In the genomic region with DNA sequence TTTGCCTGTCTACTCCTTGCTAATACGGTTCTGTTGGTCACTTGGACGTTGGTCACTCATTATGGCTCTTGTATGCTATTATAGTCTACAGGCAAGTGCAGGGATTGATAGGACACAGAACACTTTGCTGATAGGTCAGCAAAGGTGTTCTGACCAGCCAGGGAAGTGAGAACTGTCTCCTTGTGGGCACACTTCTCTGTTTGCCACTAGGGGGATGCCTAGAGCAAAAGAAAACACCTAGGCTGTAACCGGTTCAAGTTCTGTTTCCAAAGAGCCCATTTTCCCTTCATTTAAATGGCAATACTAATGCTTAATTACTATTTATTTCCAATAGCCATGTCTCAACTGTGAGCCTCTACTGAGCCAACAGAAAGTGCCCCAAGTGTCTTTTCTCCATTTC, we compare ENCODE assay signal across 11 mouse cellular contexts. TPM values are rescaled to one million over a fixed set of nuclear protein-coding genes. Genes with fewer than 3 reads are reported as not detected.
DNase-seq lines count a peak whose midpoint lies in the region; ATAC-seq and TF ChIP-seq lines count a peak whose summit lies in the region.
"Had no signal": no experiment of that assay in that cellular context is flagged by ENCODE, and none has a peak within 500 bp of the region (broad histone marks: within the 10 kb centered on the region; RNA-seq: fewer than 3 reads in every experiment).

No protein-coding gene starts in this region.

- 52% methylated on average over 3 of the region's 3 CpGs for WGBS in kidney, embryonic 16.5 days
- 56% methylated on average over 3 of the region's 3 CpGs for WGBS in thymus, adult 2 months
- WGBS in bone marrow, adult 2 months = 40% methylated on average over 3 of the region's 3 CpGs

- H3K27ac ChIP-seq in kidney, embryonic 16.5 days (ENCODE audit: low read length) = no peak overlapping the region
- no peak overlapping the region for H3K27ac ChIP-seq in thymus, adult 2 months (ENCODE audit: control insufficient read depth, insufficient read depth, low read length)
- no peak overlapping the region for H3K27ac ChIP-seq in bone marrow, adult 2 months (ENCODE audit: control insufficient read depth, insufficient read depth, low read depth, low read length, poor library complexity)
- H3K27ac ChIP-seq: forebrain, embryonic 15.5 days; limb, embryonic 13.5 days had no signal

- TF ChIP-seq POLR2A in thymus, adult 2 months (IDR thresholded peaks at IDR 0.05; ENCODE audit: control insufficient read depth, extremely low read depth, insufficient read depth, low read length, poor library complexity) = no peak
- no peak for TF ChIP-seq POLR2A in bone marrow, adult 2 months (IDR thresholded peaks at IDR 0.05; ENCODE audit: borderline replicate concordance, control insufficient read depth, low read depth, low read length)

- H3K4me2 ChIP-seq in kidney, embryonic 16.5 days (replicated peaks; ENCODE audit: low read depth, low read length) = no peak overlapping the region
- H3K4me2 ChIP-seq: forebrain, embryonic 15.5 days; limb, embryonic 13.5 days had no signal

- no peak for ATAC-seq in kidney, embryonic 16.5 days (ENCODE audit: low FRiP score, low TSS enrichment)
- no peak for ATAC-seq in activated CD4-positive, CD25-positive, alpha-beta regulatory T cell, adult 4 months
- ATAC-seq: forebrain, embryonic 15.5 days had no signal

- no peak overlapping the region for H3K4me3 ChIP-seq in kidney, embryonic 16.5 days (ENCODE audit: low read length)
- no peak overlapping the region for H3K4me3 ChIP-seq in thymus, adult 2 months (ENCODE audit: control insufficient read depth, insufficient read depth, low read length)
- no peak overlapping the region for H3K4me3 ChIP-seq in bone marrow, adult 2 months (replicated peaks; ENCODE audit: control insufficient read depth, low read depth, low read length)
- H3K4me3 ChIP-seq: forebrain, embryonic 15.5 days; limb, embryonic 13.5 days had no signal

- no peaks in the 10 kb centered on the region for H3K36me3 ChIP-seq in kidney, embryonic 16.5 days (ENCODE audit: insufficient read depth, low read length)
- H3K36me3 ChIP-seq in thymus, adult 2 months (ENCODE audit: control insufficient read depth, insufficient read depth, low read length) = no peaks in the 10 kb centered on the region
- H3K36me3 ChIP-seq: forebrain, embryonic 15.5 days; limb, embryonic 13.5 days had no signal

- peak; percentile 5 for DNase-seq in kidney, adult 18-20 months
- peak; percentile 30 for DNase-seq in thymus, adult 2 months
- DNase-seq in thymus, postnatal 36 days = no peak
- DNase-seq in MN1 (ENCODE audit: low spot score) = no peak
- DNase-seq: cerebellum, postnatal 36 days; kidney, adult 8-10 months had no signal

- no peaks in the 10 kb centered on the region for H3K9me3 ChIP-seq in kidney, embryonic 16.5 days (ENCODE audit: low read length)
- H3K9me3 ChIP-seq: forebrain, embryonic 15.5 days; limb, embryonic 13.5 days had no signal

- no peaks in the 10 kb centered on the region for H3K4me1 ChIP-seq in kidney, embryonic 16.5 days (ENCODE audit: insufficient read depth, low read length)
- no peaks in the 10 kb centered on the region for H3K4me1 ChIP-seq in thymus, adult 2 months (replicated peaks; ENCODE audit: control insufficient read depth, insufficient read depth, low read length)
- no peaks in the 10 kb centered on the region for H3K4me1 ChIP-seq in bone marrow, adult 2 months (ENCODE audit: control insufficient read depth, insufficient read depth, low read length)
- H3K4me1 ChIP-seq: forebrain, embryonic 15.5 days had no signal

- H3K9ac ChIP-seq in kidney, embryonic 16.5 days (replicated peaks; ENCODE audit: low read length) = no peak overlapping the region
- H3K9ac ChIP-seq: forebrain, embryonic 15.5 days; limb, embryonic 13.5 days had no signal

- no peaks in the 10 kb centered on the region for H3K27me3 ChIP-seq in kidney, embryonic 16.5 days (ENCODE audit: insufficient read depth, low read length)
- H3K27me3 ChIP-seq in thymus, adult 2 months (ENCODE audit: control insufficient read depth, insufficient read depth, low read length) = no peaks in the 10 kb centered on the region
- H3K27me3 ChIP-seq: forebrain, embryonic 15.5 days had no signal

- TF ChIP-seq CTCF in thymus, adult 2 months (IDR thresholded peaks at IDR 0.05; ENCODE audit: borderline replicate concordance, control insufficient read depth, extremely low read depth, insufficient read depth, low read length, poor library complexity) = no peak
- peak; percentile 35; the same call in 1 of the 2 replicates for TF ChIP-seq CTCF in bone marrow, adult 2 months (IDR thresholded peaks at IDR 0.05; ENCODE audit: control insufficient read depth, insufficient read depth, low read length)

RNA-seq across cellular contexts. Expression of a gene that starts 25.2 kb away (rescaled TPM):
- 59.8 and 60.3 TPM in 2 replicates for polyA plus RNA-seq in kidney, embryonic 16.5 days (2015; fragmentation: Nextera tagmentation; extraction: Ambion mirVana)
- 45.1 and 49.3 TPM in 2 replicates for polyA plus RNA-seq in thymus, adult 2 months (2012; rRNA removed)
- 7.1 and 16.0 TPM in 2 replicates for polyA plus RNA-seq in bone marrow, adult 2 months (2011; ENCODE audit: insufficient read depth, insufficient read length, low replicate concordance, missing spikeins)
- polyA plus RNA-seq in activated CD4-positive, CD25-positive, alpha-beta regulatory T cell, adult 4 months (2017; shearing (Covaris generic)) = 10 to 100 TPM; 29.4 to 32.1 TPM

Comparison
In these comparisons a context has a peak if more than half of its experiments do, and no peak if none do; other contexts are left out.
1. DNase-seq: peak in kidney, adult 18-20 months (single experiment) and thymus, adult 2 months (single experiment); none in thymus, postnatal 36 days (0 of 2) and MN1 (single experiment).